Mouse (Mus musculus): Measurements from ENCODE around the gene Psmd9.

The Psmd9 gene

GRCm38 (mm10) chr5:123294653-123295052 lies 125.4 kb downstream of the Psmd9 start:
- DNase-seq (ENCODE audit: low read depth in 2 of 2, low spot score in 2 of 2), result no peak

GRCm38 (mm10) chr5:123296224-123296806 lies 127.1 kb downstream of the Psmd9 start:
- DNase-seq (ENCODE audit: low read depth in 2 of 2, low spot score in 2 of 2), result no peak

GRCm38 (mm10) chr5:123296972-123297754 lies 128.0 kb downstream of the Psmd9 start:
- no peak for DNase-seq (ENCODE audit: low read depth in 2 of 2, low spot score in 2 of 2)

- no peak for DNase-seq (ENCODE audit: low read depth in 2 of 2, low spot score in 2 of 2)
These were observed 128.6 kb downstream of the Psmd9 start for GRCm38 (mm10) chr5:123297830-123298229.

- DNase-seq (ENCODE audit: low read depth in 2 of 2, low spot score in 2 of 2), result no peak
These were observed 129.3 kb downstream of the Psmd9 start for GRCm38 (mm10) chr5:123298526-123298925.

All from CD8-positive naive resting alpha-beta T cell, adult 2 months (primary cell).